Mouse (Mus musculus) 3134 (cell line): Measurements from ENCODE around the gene Frmpd3.

Source experiments
- DNase-seq: peaks from one replicate; pipeline ENCODE4 v3.0.0-alpha.2; 2011; ENCODE audit warnings: low spot score; ENCODE audit not compliant: insufficient read length; ENCODE audit errors: extremely low read depth

Frmpd3 gene

GRCm38 (mm10) chrX:140450071-140450470 is 108.0 kb downstream of the Frmpd3 start:
- no peak for DNase-seq

GRCm38 (mm10) chrX:140456279-140456731 is 114.2 kb downstream of the Frmpd3 start, which contains the start of gene Prps1:
Gene Prps1, plus strand, starts transcription at chrX:140456613.
- peak; percentile 79 for DNase-seq

- no peak for DNase-seq
Observed at GRCm38 (mm10) chrX:140456751-140457491, 114.9 kb downstream of the Frmpd3 start.

GRCm38 (mm10) chrX:140457502-140457901 is 115.4 kb downstream of the Frmpd3 start:
- no peak for DNase-seq

- DNase-seq = no peak
Observed at GRCm38 (mm10) chrX:140478231-140478630, 136.2 kb downstream of the Frmpd3 start.

GRCm38 (mm10) chrX:140479171-140479570 is 137.1 kb downstream of the Frmpd3 start:
- DNase-seq = peak; percentile 15
